Mouse (Mus musculus): ENCODE measurements around the gene Atf5.

GRCm38 (mm10) chr7:44857042-44857552 is 40.6 kb upstream of the Atf5 start, which contains the start of gene Pnkp:
- no peak for TF ChIP-seq CTCF (IDR thresholded peaks at IDR 0.05; ENCODE audit: low read depth)
- no peak for TF ChIP-seq EP300 (optimal IDR thresholded peaks at IDR 0.05)

Measured in stomach, postnatal 0 days (tissue).